Mouse (Mus musculus) neural tube, embryonic 12.5 days (tissue): ENCODE measurements at regions not wholly inside any gene's neighbourhood (a gene's known extent, or its start where the extent isn't known, plus 50 kb on each side); places are given as distances from the start of the nearest gene placed in this dataset.

Source experiments
- ATAC-seq: fragments of 200-750 bp; cut with Nextera tagmentation; 2 replicates; pipeline ENCODE4 v1.8.0; 2017; ENCODE audit warnings: low read depth, mild to moderate bottlenecking, moderate TSS enrichment, moderate library complexity; ENCODE audit not compliant: low FRiP score
- H3K27ac ChIP-seq: fragments of 300-500 bp; sonication (generic); 2 replicates; pipeline ENCODE4 v1.5.1; 2016
- H3K27me3 ChIP-seq: fragments of 300-500 bp; sonication (generic); replicated peaks from 2 replicates; pipeline ENCODE4 v1.6.1; 2016; ENCODE audit warnings: mild to moderate bottlenecking
- H3K36me3 ChIP-seq: fragments of 300-500 bp; sonication (generic); 2 replicates; pipeline ENCODE4 v1.6.1; 2016; ENCODE audit warnings: mild to moderate bottlenecking
- H3K4me1 ChIP-seq: fragments of 300-500 bp; sonication (generic); 2 replicates; pipeline ENCODE4 v1.6.1; 2016
- H3K4me2 ChIP-seq: fragments of 300-500 bp; sonication (generic); replicated peaks from 2 replicates; pipeline ENCODE4 v1.6.1; 2016; ENCODE audit warnings: mild to moderate bottlenecking
- H3K4me3 ChIP-seq: fragments of 300-500 bp; sonication (generic); 2 replicates; pipeline ENCODE4 v1.5.1; 2016
- H3K9ac ChIP-seq: fragments of 300-500 bp; sonication (generic); 2 replicates; pipeline ENCODE4 v1.6.1; 2016; ENCODE audit warnings: mild to moderate bottlenecking
- H3K9me3 ChIP-seq: fragments of 300-500 bp; sonication (generic); 2 replicates; pipeline ENCODE4 v1.6.1; 2016; ENCODE audit warnings: mild to moderate bottlenecking
- WGBS: fragments of 180-500 bp; shearing (Covaris S2); methylation state at CpG from one replicate; pipeline ENCODE4 v1.1.7; 2016; 5-methylcytosine and 5-hydroxymethylcytosine counted together

GRCm38 (mm10) chr2:108584799-108585198, 695.7 kb upstream of the Kif18a start:
- no peak for ATAC-seq
- no peaks in the 10 kb centered on the region for H3K4me1 ChIP-seq
- H3K4me2 ChIP-seq, result no peak overlapping the region
- H3K27ac ChIP-seq, result no peak overlapping the region
- H3K9ac ChIP-seq, result no peak overlapping the region
- no peak overlapping the region for H3K4me3 ChIP-seq
- H3K9me3 ChIP-seq, result no peaks in the 10 kb centered on the region
- no peaks in the 10 kb centered on the region for H3K36me3 ChIP-seq
- H3K27me3 ChIP-seq, result no peaks in the 10 kb centered on the region

GRCm38 (mm10) chr2:108593555-108593954, 687.0 kb upstream of the Kif18a start:
- Histone ChIP-seq H3K4me2 (no peak overlapping the region), H3K36me3 (no peaks in the 10 kb centered on the region), H3K9me3 (no peaks in the 10 kb centered on the region), H3K4me1 (no peaks in the 10 kb centered on the region), H3K27me3 (no peaks in the 10 kb centered on the region), H3K27ac (no peak overlapping the region), H3K4me3 (no peak overlapping the region), H3K9ac (no peak overlapping the region)
- no peak for ATAC-seq
- 86% methylated on average over 3 of the region's 3 CpGs for WGBS

- WGBS, result 67% methylated on average over 1 of the region's 1 CpGs
- no peak overlapping the region for H3K4me3 ChIP-seq
- no peak overlapping the region for H3K9ac ChIP-seq
- no peaks in the 10 kb centered on the region for H3K36me3 ChIP-seq
- H3K27me3 ChIP-seq, result no peaks in the 10 kb centered on the region
- H3K4me2 ChIP-seq, result no peak overlapping the region
- no peak overlapping the region for H3K27ac ChIP-seq
- no peaks in the 10 kb centered on the region for H3K9me3 ChIP-seq
- ATAC-seq, result no peak
- H3K4me1 ChIP-seq, result no peaks in the 10 kb centered on the region
These were observed 680.2 kb upstream of the Kif18a start for GRCm38 (mm10) chr2:108600346-108600745.

GRCm38 (mm10) chr2:108619580-108619979, 661.0 kb upstream of the Kif18a start:
- H3K9me3 ChIP-seq, result no peaks in the 10 kb centered on the region
- H3K4me1 ChIP-seq, result no peaks in the 10 kb centered on the region
- no peak overlapping the region for H3K9ac ChIP-seq
- H3K27ac ChIP-seq, result no peak overlapping the region
- H3K4me3 ChIP-seq, result no peak overlapping the region
- no peak for ATAC-seq
- no peaks in the 10 kb centered on the region for H3K27me3 ChIP-seq
- H3K36me3 ChIP-seq, result no peaks in the 10 kb centered on the region
- no peak overlapping the region for H3K4me2 ChIP-seq

GRCm38 (mm10) chr2:108622367-108623162, 658.0 kb upstream of the Kif18a start:
- H3K27ac ChIP-seq, result no peak overlapping the region
- H3K4me3 ChIP-seq, result no peak overlapping the region
- 78% methylated on average over 4 of the region's 4 CpGs for WGBS
- no peak for ATAC-seq
- no peaks in the 10 kb centered on the region for H3K9me3 ChIP-seq
- no peaks in the 10 kb centered on the region for H3K36me3 ChIP-seq
- H3K27me3 ChIP-seq, result no peaks in the 10 kb centered on the region
- no peak overlapping the region for H3K9ac ChIP-seq
- H3K4me2 ChIP-seq, result no peak overlapping the region
- H3K4me1 ChIP-seq, result no peaks in the 10 kb centered on the region

- no peak overlapping the region for H3K4me3 ChIP-seq
- H3K9ac ChIP-seq, result no peak overlapping the region
- H3K27me3 ChIP-seq, result no peaks in the 10 kb centered on the region
- H3K9me3 ChIP-seq, result no peaks in the 10 kb centered on the region
- H3K4me2 ChIP-seq, result no peak overlapping the region
- ATAC-seq, result no peak
- no peaks in the 10 kb centered on the region for H3K36me3 ChIP-seq
- WGBS, result 73% methylated on average over 4 of the region's 4 CpGs
- no peak overlapping the region for H3K27ac ChIP-seq
- no peaks in the 10 kb centered on the region for H3K4me1 ChIP-seq
These were observed 644.9 kb upstream of the Kif18a start for GRCm38 (mm10) chr2:108635644-108636043.

- WGBS, result 68% methylated on average over 4 of the region's 4 CpGs
- Histone ChIP-seq H3K9me3 (no peaks in the 10 kb centered on the region), H3K27me3 (no peaks in the 10 kb centered on the region), H3K4me1 (no peaks in the 10 kb centered on the region), H3K36me3 (no peaks in the 10 kb centered on the region), H3K4me3 (no peak overlapping the region), H3K27ac (no peak overlapping the region), H3K9ac (no peak overlapping the region), H3K4me2 (no peak overlapping the region)
- ATAC-seq, result no peak
These were observed 619.7 kb upstream of the Kif18a start for GRCm38 (mm10) chr2:108660697-108661388.

- no peaks in the 10 kb centered on the region for H3K36me3 ChIP-seq
- H3K27ac ChIP-seq, result no peak overlapping the region
- no peak overlapping the region for H3K4me2 ChIP-seq
- no peaks in the 10 kb centered on the region for H3K4me1 ChIP-seq
- H3K27me3 ChIP-seq, result no peaks in the 10 kb centered on the region
- no peaks in the 10 kb centered on the region for H3K9me3 ChIP-seq
- no peak for ATAC-seq
- H3K9ac ChIP-seq, result no peak overlapping the region
- H3K4me3 ChIP-seq, result no peak overlapping the region
- WGBS, result 52% methylated on average over 2 of the region's 2 CpGs
These were observed 602.7 kb upstream of the Kif18a start for GRCm38 (mm10) chr2:108677777-108678380.

GRCm38 (mm10) chr2:108681574-108681973, 599.0 kb upstream of the Kif18a start:
- Histone ChIP-seq H3K4me1 (no peaks in the 10 kb centered on the region), H3K27ac (no peak overlapping the region), H3K9me3 (no peaks in the 10 kb centered on the region), H3K9ac (no peak overlapping the region), H3K4me3 (no peak overlapping the region), H3K4me2 (no peak overlapping the region), H3K27me3 (no peaks in the 10 kb centered on the region), H3K36me3 (no peaks in the 10 kb centered on the region)
- no peak for ATAC-seq
- WGBS, result 89% methylated on average over 3 of the region's 3 CpGs

- 77% methylated on average over 6 of the region's 6 CpGs for WGBS
- Histone ChIP-seq H3K9ac (no peak overlapping the region), H3K4me1 (no peaks in the 10 kb centered on the region), H3K27me3 (no peaks in the 10 kb centered on the region), H3K4me2 (no peak overlapping the region), H3K36me3 (no peaks in the 10 kb centered on the region), H3K4me3 (no peak overlapping the region), H3K9me3 (no peaks in the 10 kb centered on the region), H3K27ac (no peak overlapping the region)
- ATAC-seq, result no peak
These were observed 594.4 kb upstream of the Kif18a start for GRCm38 (mm10) chr2:108686019-108686743.

- Histone ChIP-seq H3K4me3 (no peak overlapping the region), H3K4me2 (no peak overlapping the region), H3K9me3 (no peaks in the 10 kb centered on the region), H3K36me3 (no peaks in the 10 kb centered on the region), H3K27ac (no peak overlapping the region), H3K4me1 (no peaks in the 10 kb centered on the region), H3K27me3 (no peaks in the 10 kb centered on the region), H3K9ac (no peak overlapping the region)
- 54% methylated on average over 4 of the region's 4 CpGs for WGBS
- no peak for ATAC-seq
These were observed 590.4 kb upstream of the Kif18a start for GRCm38 (mm10) chr2:108690091-108690490.
